Mouse (Mus musculus) ES-E14 (cell line): ENCODE measurements around the gene Ccdc125.

Experiments
- CHD2 ChIP-seq: IDR thresholded peaks from 2 replicates; pipeline ENCODE4 v1.6.1; 2014; ENCODE audit warnings: mild to moderate bottlenecking, low read depth, low read length, inconsistent platforms
- HCFC1 ChIP-seq: IDR thresholded peaks from 2 replicates; pipeline ENCODE4 v1.6.1; 2012; ENCODE audit warnings: low read length, inconsistent platforms, borderline replicate concordance; ENCODE audit not compliant: insufficient read depth
- MAFK ChIP-seq: IDR thresholded peaks from 2 replicates; pipeline ENCODE4 v1.6.1; 2014; ENCODE audit warnings: mild to moderate bottlenecking, low read depth, low read length, inconsistent platforms; ENCODE audit not compliant: insufficient read depth
- ZC3H11A ChIP-seq: IDR thresholded peaks from 2 replicates; pipeline ENCODE4 v1.6.1; 2012; ENCODE audit warnings: low read depth, mild to moderate bottlenecking, inconsistent platforms, low read length, borderline replicate concordance

- TF ChIP-seq ZC3H11A (no peak), MAFK (no peak), CHD2 (no peak), HCFC1 (no peak)
These were observed 6.6 kb downstream of the Ccdc125 start for GRCm38 (mm10) chr13:100675936-100676635.
